Mouse (Mus musculus): ENCODE measurements around the gene Rps8.
A peak's percentile ranks its signal among the peaks of the same experiment; 100 is the strongest.

Rps8 gene

GRCm38 (mm10) chr4:117148047-117148713, 7.9 kb downstream of the Rps8 start:
- no peak for DNase-seq (ENCODE audit: low read depth)

- peak; percentile 95 for DNase-seq (ENCODE audit: low read depth)
These were observed 9.9 kb downstream of the Rps8 start for GRCm38 (mm10) chr4:117146176-117146575.

- DNase-seq (ENCODE audit: low read depth): no peak
These were observed 10.8 kb downstream of the Rps8 start for GRCm38 (mm10) chr4:117145248-117145647.

- no peak for DNase-seq (ENCODE audit: low read depth)
These were observed 13.0 kb downstream of the Rps8 start for GRCm38 (mm10) chr4:117143023-117143422.

- DNase-seq (ENCODE audit: low read depth): peak; percentile 56
These were observed 15.4 kb downstream of the Rps8 start for GRCm38 (mm10) chr4:117140613-117141012.

- peak; percentile 80 for DNase-seq (ENCODE audit: low read depth)
These were observed 16.8 kb downstream of the Rps8 start for GRCm38 (mm10) chr4:117139217-117139612.

- peak; percentile 45 for DNase-seq (ENCODE audit: low read depth)
These were observed 17.5 kb downstream of the Rps8 start for GRCm38 (mm10) chr4:117138295-117139216.

- no peak for DNase-seq (ENCODE audit: low read depth)
These were observed 20.0 kb downstream of the Rps8 start for GRCm38 (mm10) chr4:117136034-117136433.

- DNase-seq (ENCODE audit: low read depth): no peak
These were observed 21.4 kb downstream of the Rps8 start for GRCm38 (mm10) chr4:117134601-117134995.

GRCm38 (mm10) chr4:117133817-117134600, 22.0 kb downstream of the Rps8 start, which contains the start of gene Plk3:
Plk3 (minus strand) TSS chr4:117133963.
- DNase-seq (ENCODE audit: low read depth): peak; percentile 100

GRCm38 (mm10) chr4:117133366-117133796, 22.7 kb downstream of the Rps8 start:
- DNase-seq (ENCODE audit: low read depth): no peak

GRCm38 (mm10) chr4:117132794-117133143, 23.3 kb downstream of the Rps8 start:
- DNase-seq (ENCODE audit: low read depth): no peak

GRCm38 (mm10) chr4:117131890-117132793, 23.9 kb downstream of the Rps8 start:
- no peak for DNase-seq (ENCODE audit: low read depth)

GRCm38 (mm10) chr4:117131198-117131597, 24.8 kb downstream of the Rps8 start:
- no peak for DNase-seq (ENCODE audit: low read depth)

- no peak for DNase-seq (ENCODE audit: low read depth)
These were observed 25.3 kb downstream of the Rps8 start for GRCm38 (mm10) chr4:117130790-117131189.

GRCm38 (mm10) chr4:117127991-117128686, 27.9 kb downstream of the Rps8 start:
- no peak for DNase-seq (ENCODE audit: low read depth)

GRCm38 (mm10) chr4:117126675-117127290, 29.3 kb downstream of the Rps8 start, which contains the start of gene Tctex1d4:
Tctex1d4 (plus strand) TSS chr4:117126794.
- no peak for DNase-seq (ENCODE audit: low read depth)

GRCm38 (mm10) chr4:117125910-117126674, 30.0 kb downstream of the Rps8 start:
- peak; percentile 84 for DNase-seq (ENCODE audit: low read depth)

GRCm38 (mm10) chr4:117125348-117125909, 30.6 kb downstream of the Rps8 start, which contains the start of gene Btbd19:
Btbd19 (minus strand) TSS chr4:117125725.
- no peak for DNase-seq (ENCODE audit: low read depth)

All from naive thymus-derived CD4-positive, alpha-beta T cell, adult 2 months (primary cell).